Mouse (Mus musculus): ENCODE results near the gene Olfr765.
"Not testable (repeated sequence)": the region's sequence is repeated elsewhere in the genome, so short reads cannot be mapped to it uniquely, and the experiment has no call there.

Olfr765 gene

DNA sequence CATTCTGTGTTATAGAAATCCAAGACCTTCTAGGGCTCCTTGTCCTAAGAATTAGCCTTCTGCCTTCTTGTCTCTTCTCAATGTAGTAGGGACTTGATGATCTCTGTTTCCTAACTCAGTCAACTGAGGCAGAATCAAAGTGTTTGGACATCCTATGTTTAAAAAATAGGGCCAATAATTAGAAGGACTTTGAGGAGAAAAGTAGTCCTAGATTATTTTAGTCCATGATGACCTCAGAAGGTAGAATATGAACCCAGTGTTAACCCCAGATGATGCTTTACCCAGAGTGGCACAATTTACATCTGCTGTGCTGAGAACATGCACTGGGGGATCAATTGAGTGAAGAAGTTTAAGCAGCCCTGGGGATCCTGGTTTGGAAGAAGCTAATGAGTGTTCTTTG, at the start of gene Olfr765:
Gene Olfr765 (minus strand): TSS at position 101 of the 400 bp plus-strand sequence.
- DNase-seq: not testable (repeated sequence)

- DNase-seq: no peak
These were observed 49.5 kb upstream of the Olfr765 start, which contains the start of gene Olfr768 for GRCm38 (mm10) chr10:129099275-129099674. TSS of gene Olfr768 (minus strand) at chr10:129099375.

DNA sequence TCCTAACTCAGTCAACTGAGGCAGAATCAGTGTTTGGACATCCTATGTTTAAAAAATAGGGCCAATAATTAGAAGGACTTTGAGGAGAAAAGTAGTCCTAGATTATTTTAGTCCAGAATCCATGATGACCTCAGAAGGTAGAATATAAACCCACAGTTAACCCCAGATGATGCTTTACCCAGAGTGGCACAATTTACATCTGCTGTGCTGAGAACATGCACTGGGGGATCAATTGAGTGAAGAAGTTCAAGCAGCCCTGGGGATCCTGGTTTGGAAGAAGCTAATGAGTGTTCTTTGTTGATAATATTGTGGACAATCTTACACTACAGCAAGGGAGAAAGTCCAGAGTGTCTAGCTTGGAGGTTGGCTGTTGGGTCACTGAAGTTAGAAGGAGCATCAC, 33.0 kb upstream of the Olfr765 start, which contains the start of gene Olfr767:
Gene Olfr767 (minus strand): TSS at position 101 of the 400 bp plus-strand sequence.
- DNase-seq: not testable (repeated sequence)

DNA sequence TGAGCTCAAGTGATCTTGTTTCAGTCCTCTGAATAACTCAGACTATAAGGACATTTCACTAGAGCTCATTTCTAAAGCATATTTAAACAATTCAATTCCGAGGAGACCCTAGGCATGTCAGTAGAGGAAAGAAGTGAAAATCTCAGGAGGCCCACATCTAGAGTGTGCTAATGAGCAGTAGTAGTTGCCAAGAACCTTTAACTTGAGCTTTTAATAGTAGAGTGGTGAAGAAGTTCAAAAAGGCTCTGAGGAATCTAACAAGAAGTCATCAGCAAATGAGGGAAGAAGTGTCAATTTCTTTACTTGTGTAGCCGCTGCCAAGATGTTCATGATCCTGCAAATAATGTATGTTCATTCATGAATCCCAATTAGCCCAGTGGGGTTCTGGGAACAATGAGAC, 19.1 kb upstream of the Olfr765 start, which contains the start of gene Olfr766-ps1:
Gene Olfr766-ps1 (minus strand): TSS at position 101 of the 400 bp plus-strand sequence.
- no peak for DNase-seq

- no peak for DNase-seq
These were observed 10.0 kb downstream of the Olfr765 start, which contains the start of gene Olfr764-ps1 for GRCm38 (mm10) chr10:129039796-129040195. TSS of gene Olfr764-ps1 (minus strand) at chr10:129039896.

DNA sequence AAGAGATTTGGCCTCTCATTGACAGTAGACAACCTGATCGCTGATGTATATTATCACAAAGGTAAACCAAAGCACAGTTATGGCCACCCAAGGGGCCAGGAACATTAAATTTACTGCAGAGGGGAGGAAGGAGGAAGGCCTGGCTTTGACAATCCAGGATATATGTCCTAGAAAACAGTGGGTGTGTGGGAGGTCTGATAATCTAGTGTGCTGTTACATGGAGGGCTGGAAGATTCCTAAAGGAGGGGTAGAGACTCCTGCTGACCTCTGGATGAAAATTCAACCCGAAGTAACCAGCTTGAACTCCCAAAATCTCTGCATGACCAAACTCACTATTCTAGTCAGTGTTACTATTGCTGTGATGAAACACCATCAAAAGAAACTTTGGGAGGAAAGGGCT, 21.5 kb downstream of the Olfr765 start:
- no peak for DNase-seq

- DNase-seq: peak; percentile 1
These were observed 23.7 kb downstream of the Olfr765 start for GRCm38 (mm10) chr10:129026018-129026662.

- no peak for DNase-seq
These were observed 26.5 kb downstream of the Olfr765 start for GRCm38 (mm10) chr10:129023319-129023718.

GRCm38 (mm10) chr10:129014477-129014876, 35.3 kb downstream of the Olfr765 start:
- no peak for DNase-seq

DNA sequence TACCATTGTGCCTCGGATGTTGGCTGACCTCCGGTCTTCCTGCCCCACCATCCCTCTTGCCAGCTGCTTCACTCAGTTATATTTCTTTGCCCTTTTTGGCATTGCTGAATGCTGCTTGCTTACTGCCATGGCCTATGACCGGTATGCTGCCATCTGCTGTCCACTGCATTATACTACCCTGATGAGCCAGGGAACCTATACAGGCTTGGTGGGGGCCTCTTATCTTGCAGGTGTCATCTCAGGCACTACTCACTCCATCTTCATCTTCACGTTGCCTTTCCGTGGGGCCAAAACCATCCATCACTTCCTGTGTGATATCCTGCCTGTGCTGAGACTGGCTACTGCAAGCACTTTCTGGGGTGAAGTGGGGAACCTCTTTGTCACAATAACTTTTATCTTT, 38.3 kb downstream of the Olfr765 start:
- not testable (repeated sequence) for DNase-seq

DNA sequence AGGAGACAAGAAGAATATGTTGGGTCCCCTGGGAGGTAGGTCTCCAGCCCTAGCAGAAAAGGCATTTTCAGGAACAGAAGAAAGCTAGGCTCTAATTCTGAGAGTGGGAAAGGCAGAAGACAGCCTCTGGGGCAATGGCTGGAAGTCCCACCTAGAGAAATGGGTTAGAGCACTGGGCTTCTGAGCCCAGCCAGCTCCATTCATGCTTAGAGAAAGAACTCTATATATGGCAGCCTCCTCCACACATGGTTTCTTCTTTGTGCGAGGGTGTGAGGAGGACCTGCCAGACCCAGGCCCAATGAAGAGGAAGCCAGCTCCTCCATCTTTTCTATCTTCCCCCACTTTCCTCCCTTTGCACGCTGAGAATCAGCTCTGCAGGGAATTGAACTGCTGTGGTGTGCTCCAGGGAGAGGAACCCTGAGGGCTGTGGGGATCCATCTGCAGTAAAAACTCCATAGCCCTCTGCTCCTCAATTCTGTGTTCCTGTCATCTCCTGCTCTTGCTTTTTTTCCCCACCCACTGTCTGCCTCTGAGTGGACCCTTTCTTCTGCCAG, 39.4 kb downstream of the Olfr765 start, which contains the start of gene Olfr763:
Gene Olfr763 (plus strand): TSS at position 504 of the 554 bp plus-strand sequence.
- DNase-seq: no peak

DNA sequence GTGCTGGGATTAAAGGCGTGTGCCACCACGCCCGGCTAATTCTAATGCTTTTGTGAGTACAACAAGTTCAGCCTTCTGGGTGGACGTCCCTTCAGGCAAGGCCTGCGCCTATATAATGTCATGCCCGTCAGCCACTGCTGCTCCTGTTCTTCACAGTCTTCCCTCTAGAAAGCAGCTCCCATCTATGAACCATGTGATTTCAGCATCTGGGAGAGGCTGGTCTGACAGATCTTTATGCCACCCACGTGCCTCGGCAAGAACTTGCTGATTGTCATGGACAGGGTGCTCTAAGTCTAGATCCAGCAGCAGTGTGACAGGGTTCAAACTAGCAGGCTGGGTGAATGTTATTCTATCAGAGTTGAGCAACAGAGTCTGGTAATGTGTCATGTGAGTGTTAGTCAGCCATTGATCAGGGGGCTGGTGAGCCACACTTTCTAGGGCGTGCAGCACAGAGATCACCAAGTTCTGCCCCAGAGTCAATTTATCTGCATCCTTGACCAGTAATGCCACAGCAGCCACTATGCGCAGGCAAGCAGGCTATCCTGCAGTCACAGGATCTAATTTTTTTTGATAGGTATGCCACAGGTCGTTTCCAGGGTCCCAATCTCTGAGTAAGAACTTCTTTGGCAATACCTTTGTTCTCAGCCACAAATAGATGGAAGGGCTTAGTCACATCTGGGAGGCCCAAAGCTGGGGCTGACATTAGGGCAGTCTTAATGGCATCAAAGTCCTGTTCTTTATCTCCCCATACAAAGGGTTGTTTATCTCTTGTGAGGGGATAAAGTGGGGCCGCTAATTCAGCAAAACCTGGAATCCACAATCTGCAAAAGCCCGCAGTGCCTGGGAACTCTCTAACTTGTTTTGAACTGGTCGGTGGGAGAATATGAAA, 45.5 kb downstream of the Olfr765 start:
- no peak for DNase-seq

DNA sequence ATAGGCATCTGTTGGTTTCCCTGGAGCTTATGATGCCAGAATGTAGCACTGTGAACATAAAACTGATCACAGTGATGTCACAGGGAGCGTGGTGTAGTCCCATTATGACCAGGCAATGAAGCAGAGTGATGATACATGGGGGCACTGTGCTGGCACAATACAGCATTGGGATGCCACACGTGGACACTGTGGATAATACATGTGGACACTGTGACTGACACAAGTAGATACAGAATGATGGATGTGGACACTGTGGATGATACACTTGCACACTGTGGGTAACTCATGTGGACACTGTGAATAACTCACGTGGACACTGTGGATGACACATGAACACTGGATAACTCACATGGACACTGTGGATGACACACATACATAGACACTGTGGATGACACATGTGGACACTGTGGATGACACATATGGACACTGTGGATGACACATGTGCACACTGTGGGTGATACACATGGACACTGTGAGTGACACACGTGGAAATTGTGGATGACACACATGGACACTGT, 53.2 kb downstream of the Olfr765 start:
- no peak for DNase-seq

DNA sequence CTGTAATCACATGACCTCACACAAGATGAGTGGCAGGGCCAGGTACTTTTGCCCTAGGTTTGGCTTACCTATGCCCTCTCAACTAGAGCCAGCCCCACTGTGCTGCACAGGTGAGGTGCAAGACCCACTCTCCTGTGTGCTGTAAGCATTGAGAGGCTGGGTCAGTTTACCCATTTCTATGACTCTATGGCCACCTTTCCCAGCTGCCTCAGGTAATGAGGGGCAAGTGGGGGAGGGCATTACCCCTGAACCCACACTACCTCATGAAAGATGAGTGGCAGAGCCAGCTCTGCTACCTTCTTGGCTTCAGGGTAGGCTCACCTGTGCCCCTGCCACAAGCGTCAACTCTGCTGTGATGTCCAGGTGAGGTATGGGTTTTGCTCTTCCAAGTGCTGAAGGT, 54.0 kb downstream of the Olfr765 start:
- DNase-seq: no peak

Data from cerebellum, adult 11 months (tissue).